In the genomic region with DNA sequence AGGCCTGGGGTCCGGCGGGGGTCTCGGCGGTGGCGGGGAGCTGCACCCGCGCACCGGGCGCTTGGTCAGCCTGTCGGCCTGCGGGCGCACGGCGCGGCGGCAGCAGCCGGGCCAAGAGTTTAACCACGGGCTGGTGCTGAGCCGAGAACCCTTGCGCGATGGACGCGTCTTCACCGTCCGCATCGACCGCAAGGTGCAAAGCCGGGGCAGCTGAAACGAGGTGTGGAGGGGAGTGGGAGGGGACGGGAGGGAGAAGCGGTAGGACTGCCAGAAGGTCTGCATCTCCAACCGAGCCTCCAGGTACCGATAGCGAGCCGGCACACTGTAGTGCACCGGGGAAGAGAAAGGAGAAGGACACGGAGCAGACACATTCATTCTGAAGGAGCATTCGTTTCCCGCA, we compare ENCODE assay signal across 7 mouse cellular contexts. TPM values are rescaled to one million over a fixed set of nuclear protein-coding genes. Genes with fewer than 3 reads are reported as not detected.
DNase-seq lines count a peak whose midpoint lies in the region; ATAC-seq and TF ChIP-seq lines count a peak whose summit lies in the region.

No protein-coding gene starts in this region.

- H3K27me3 ChIP-seq in embryonic facial prominence, embryonic 14.5 days (replicated peaks; ENCODE audit: control insufficient read depth, insufficient read depth, low read length), result no peaks in the 10 kb centered on the region
- no peaks in the 10 kb centered on the region for H3K27me3 ChIP-seq in hindbrain, embryonic 16.5 days (replicated peaks; ENCODE audit: control insufficient read depth, insufficient read depth, low read length)
- no peaks in the 10 kb centered on the region for H3K27me3 ChIP-seq in midbrain, postnatal 0 days (ENCODE audit: insufficient read depth, low read length)

- no peaks in the 10 kb centered on the region for H3K9me3 ChIP-seq in embryonic facial prominence, embryonic 14.5 days (ENCODE audit: control insufficient read depth, low read length)
- H3K9me3 ChIP-seq in hindbrain, embryonic 16.5 days (ENCODE audit: control insufficient read depth, low read length), result no peaks in the 10 kb centered on the region
- no peaks in the 10 kb centered on the region for H3K9me3 ChIP-seq in midbrain, postnatal 0 days (ENCODE audit: low read length)

- peaks cover 35% of the 10 kb centered on the region for H3K36me3 ChIP-seq in embryonic facial prominence, embryonic 14.5 days (ENCODE audit: control insufficient read depth, insufficient read depth, low read length)
- peaks cover 21% of the 10 kb centered on the region for H3K36me3 ChIP-seq in hindbrain, embryonic 16.5 days (ENCODE audit: control insufficient read depth, insufficient read depth, low read length)
- peaks cover 30% of the 10 kb centered on the region for H3K36me3 ChIP-seq in midbrain, postnatal 0 days (ENCODE audit: insufficient read depth, low read length)

- peak overlapping the region; percentile 88 for H3K9ac ChIP-seq in embryonic facial prominence, embryonic 14.5 days (ENCODE audit: low read depth, low read length)
- H3K9ac ChIP-seq in hindbrain, embryonic 16.5 days (ENCODE audit: low read depth, low read length), result peak overlapping the region; percentile 94
- peak overlapping the region; percentile 89 for H3K9ac ChIP-seq in midbrain, postnatal 0 days (replicated peaks; ENCODE audit: low read length, poor library complexity, severe bottlenecking)

- under 1% methylated on average over 37 of the region's 39 CpGs for WGBS in embryonic facial prominence, embryonic 14.5 days
- WGBS in hindbrain, embryonic 16.5 days, result under 1% methylated on average over 32 of the region's 39 CpGs
- WGBS in midbrain, postnatal 0 days, result under 1% methylated on average over 35 of the region's 39 CpGs

- TF ChIP-seq CTCF in midbrain, postnatal 0 days (IDR thresholded peaks at IDR 0.05), result no peak

- H3K4me1 ChIP-seq in embryonic facial prominence, embryonic 14.5 days (ENCODE audit: control insufficient read depth, insufficient read depth, low read length), result peaks cover 19% of the 10 kb centered on the region
- H3K4me1 ChIP-seq in hindbrain, embryonic 16.5 days (ENCODE audit: control insufficient read depth, insufficient read depth, low read depth, low read length), result peaks cover 17% of the 10 kb centered on the region
- H3K4me1 ChIP-seq in midbrain, postnatal 0 days (ENCODE audit: insufficient read depth, low read length), result peaks cover 6% of the 10 kb centered on the region; the same call in 1 of the 2 replicates

- peak overlapping the region; percentile 87 for H3K4me3 ChIP-seq in embryonic facial prominence, embryonic 14.5 days (ENCODE audit: low read depth, low read length)
- H3K4me3 ChIP-seq in hindbrain, embryonic 16.5 days (ENCODE audit: low read length), result peak overlapping the region; percentile 92
- peak overlapping the region; percentile 81 for H3K4me3 ChIP-seq in midbrain, postnatal 0 days (ENCODE audit: low read depth, low read length)

- peak; percentile 1 for DNase-seq in ovary, adult 18-20 months (ENCODE audit: low spot score)
- no peak for DNase-seq in ovary, postnatal 10 days (ENCODE audit: low spot score)
- no peak for DNase-seq in embryonic facial prominence, embryonic 14.5 days (ENCODE audit: low spot score)
- DNase-seq in midbrain, postnatal 0 days (ENCODE audit: low spot score), result no peak
- DNase-seq in yolk sac, embryonic 10.5 days (ENCODE audit: low spot score), result no peak
- DNase-seq in left cerebral cortex, adult 11 months (ENCODE audit: low spot score), result no peak

- H3K4me2 ChIP-seq in embryonic facial prominence, embryonic 14.5 days (ENCODE audit: low read depth, low read length), result peak overlapping the region; percentile 98
- peak overlapping the region; percentile 88 for H3K4me2 ChIP-seq in hindbrain, embryonic 16.5 days (ENCODE audit: low read length)
- peak overlapping the region; percentile 86 for H3K4me2 ChIP-seq in midbrain, postnatal 0 days (ENCODE audit: low read depth, low read length, poor library complexity, severe bottlenecking)

- ATAC-seq in embryonic facial prominence, embryonic 14.5 days (ENCODE audit: low read depth), result no peak
- ATAC-seq in hindbrain, embryonic 16.5 days, result no peak
- ATAC-seq in midbrain, postnatal 0 days (ENCODE audit: low FRiP score), result 0 out of 2 replicates have a peak, but pooled peaks have one; percentile 2

- peak overlapping the region; percentile 96 for H3K27ac ChIP-seq in embryonic facial prominence, embryonic 14.5 days (replicated peaks; ENCODE audit: low read depth, low read length)
- peak overlapping the region; percentile 97 for H3K27ac ChIP-seq in hindbrain, embryonic 16.5 days (ENCODE audit: low read depth, low read length)
- H3K27ac ChIP-seq in midbrain, postnatal 0 days (ENCODE audit: low read depth, low read length), result peak overlapping the region; percentile 94

RNA-seq across cellular contexts. Expression of a gene that starts 1.1 kb away (rescaled TPM):
- 10.1 and 10.3 TPM in 2 replicates for polyA plus RNA-seq in embryonic facial prominence, embryonic 14.5 days (2014; fragmentation: Nextera tagmentation; extraction: Ambion mirVana)
- polyA plus RNA-seq in hindbrain, embryonic 16.5 days (2015; fragmentation: Nextera tagmentation; extraction: Ambion mirVana), result 17.8 and 19.0 TPM in 2 replicates
- total RNA-seq in midbrain, postnatal 0 days (2014; rRNA removed), result 112 and 118 TPM in 2 replicates
- polyA plus RNA-seq in midbrain, postnatal 0 days (2015; fragmentation: Nextera tagmentation; extraction: Ambion mirVana), result 15.2 and 16.7 TPM in 2 replicates

RNA-seq across cellular contexts. Expression of a gene that starts 1.2 kb away (rescaled TPM):
- polyA plus RNA-seq in embryonic facial prominence, embryonic 14.5 days (2014; fragmentation: Nextera tagmentation; extraction: Ambion mirVana), result 5.7 and 8.3 TPM in 2 replicates
- 5.5 and 6.3 TPM in 2 replicates for polyA plus RNA-seq in hindbrain, embryonic 16.5 days (2015; fragmentation: Nextera tagmentation; extraction: Ambion mirVana)
- total RNA-seq in midbrain, postnatal 0 days (2014; rRNA removed), result 3.3 and 8.7 TPM in 2 replicates
- polyA plus RNA-seq in midbrain, postnatal 0 days (2015; fragmentation: Nextera tagmentation; extraction: Ambion mirVana), result 4.8 and 6.2 TPM in 2 replicates

RNA-seq across cellular contexts. Expression of a gene that starts 6.7 kb away (rescaled TPM):
- 1.5 and 2.1 TPM in 2 replicates for polyA plus RNA-seq in embryonic facial prominence, embryonic 14.5 days (2014; fragmentation: Nextera tagmentation; extraction: Ambion mirVana)
- 0.13 and 0.25 TPM in 2 replicates for polyA plus RNA-seq in hindbrain, embryonic 16.5 days (2015; fragmentation: Nextera tagmentation; extraction: Ambion mirVana)
- 0.66 TPM in 1 of 2 replicates, not detected in the other for total RNA-seq in midbrain, postnatal 0 days (2014; rRNA removed)
- polyA plus RNA-seq in midbrain, postnatal 0 days (2015; fragmentation: Nextera tagmentation; extraction: Ambion mirVana), result 0.14 TPM in 1 of 2 replicates, not detected in the other

RNA-seq across cellular contexts. Expression of a gene that starts 11.7 kb away (rescaled TPM):
- 55.0 and 57.2 TPM in 2 replicates for polyA plus RNA-seq in embryonic facial prominence, embryonic 14.5 days (2014; fragmentation: Nextera tagmentation; extraction: Ambion mirVana)
- polyA plus RNA-seq in hindbrain, embryonic 16.5 days (2015; fragmentation: Nextera tagmentation; extraction: Ambion mirVana), result 55.2 and 65.7 TPM in 2 replicates
- 45.8 and 47.6 TPM in 2 replicates for total RNA-seq in midbrain, postnatal 0 days (2014; rRNA removed)
- polyA plus RNA-seq in midbrain, postnatal 0 days (2015; fragmentation: Nextera tagmentation; extraction: Ambion mirVana), result 60.3 and 64.3 TPM in 2 replicates

RNA-seq across cellular contexts. Expression of a gene that starts 19.8 kb away (rescaled TPM):
- polyA plus RNA-seq in embryonic facial prominence, embryonic 14.5 days (2014; fragmentation: Nextera tagmentation; extraction: Ambion mirVana), result 1,503 and 1,606 TPM in 2 replicates
- 1,120 and 1,123 TPM in 2 replicates for polyA plus RNA-seq in hindbrain, embryonic 16.5 days (2015; fragmentation: Nextera tagmentation; extraction: Ambion mirVana)
- 452 and 486 TPM in 2 replicates for total RNA-seq in midbrain, postnatal 0 days (2014; rRNA removed)
- polyA plus RNA-seq in midbrain, postnatal 0 days (2015; fragmentation: Nextera tagmentation; extraction: Ambion mirVana), result 1,054 and 1,096 TPM in 2 replicates
